Mouse (Mus musculus) neural tube, embryonic 11.5 days (tissue): ENCODE measurements around the gene Nop2. TPM values are rescaled to one million over a fixed set of nuclear protein-coding genes. Genes with fewer than 3 reads are reported as not detected.

Experiments used
- ATAC-seq: fragments of 200-750 bp; cut with Nextera tagmentation; 2 replicates; pipeline ENCODE4 v1.8.0; 2017; ENCODE audit warnings: moderate number of reproducible peaks, mild to moderate bottlenecking, moderate TSS enrichment, moderate library complexity; ENCODE audit not compliant: insufficient read depth, low FRiP score, low TSS enrichment
- DNase-seq: peaks from one replicate; pipeline ENCODE4 v3.0.0-alpha.2; 2015; ENCODE audit warnings: low spot score
- H3K27ac ChIP-seq: fragments of 300-500 bp; sonication (generic); 2 replicates; pipeline ENCODE4 v1.5.1; 2014; ENCODE audit warnings: low read depth, mild to moderate bottlenecking, low read length
- H3K27me3 ChIP-seq: fragments of 300-500 bp; sonication (generic); 2 replicates; pipeline ENCODE4 v1.6.1; 2014; ENCODE audit warnings: mild to moderate bottlenecking, low read length, mixed read lengths; ENCODE audit not compliant: control insufficient read depth, insufficient read depth
- H3K36me3 ChIP-seq: fragments of 300-500 bp; sonication (generic); 2 replicates; pipeline ENCODE4 v1.6.1; 2014; ENCODE audit warnings: mild to moderate bottlenecking, low read length, moderate library complexity, mixed read lengths; ENCODE audit not compliant: control insufficient read depth, insufficient read depth
- H3K4me1 ChIP-seq: fragments of 300-500 bp; sonication (generic); 2 replicates; pipeline ENCODE4 v1.6.1; 2014; ENCODE audit warnings: low read length, mixed read lengths; ENCODE audit not compliant: control insufficient read depth, insufficient read depth
- H3K4me2 ChIP-seq: fragments of 300-500 bp; sonication (generic); 2 replicates; pipeline ENCODE4 v1.6.1; 2014; ENCODE audit warnings: low read depth, mild to moderate bottlenecking, moderate library complexity
- H3K4me3 ChIP-seq: fragments of 300-500 bp; sonication (generic); 2 replicates; pipeline ENCODE4 v1.5.1; 2014; ENCODE audit warnings: low read depth, low read length
- H3K9ac ChIP-seq: fragments of 300-500 bp; sonication (generic); 2 replicates; pipeline ENCODE4 v1.6.1; 2014; ENCODE audit warnings: mild to moderate bottlenecking, low read length
- H3K9me3 ChIP-seq: fragments of 300-500 bp; sonication (generic); 2 replicates; pipeline ENCODE4 v1.6.1; 2016; ENCODE audit warnings: low read length; ENCODE audit not compliant: control insufficient read depth
- WGBS: fragments of 180-500 bp; shearing (Covaris S2); extraction: QIAGEN DNeasy Blood & Tissue Kit; methylation state at CpG from one replicate; pipeline ENCODE4 v1.1.7; 2014; 5-methylcytosine and 5-hydroxymethylcytosine counted together
- polyA plus RNA-seq: library from polyadenylated mRNA; unstranded; fragments of >200 nt; fragmentation: Nextera tagmentation; extraction: Ambion mirVana; gene quantifications from 2 replicates; pipeline ENCODE4 v1.2.1, GENCODE M21; 2014

Nop2 gene
- polyA plus RNA-seq, 1 experiment from 2014 or later = 63.4 TPM

DNA sequence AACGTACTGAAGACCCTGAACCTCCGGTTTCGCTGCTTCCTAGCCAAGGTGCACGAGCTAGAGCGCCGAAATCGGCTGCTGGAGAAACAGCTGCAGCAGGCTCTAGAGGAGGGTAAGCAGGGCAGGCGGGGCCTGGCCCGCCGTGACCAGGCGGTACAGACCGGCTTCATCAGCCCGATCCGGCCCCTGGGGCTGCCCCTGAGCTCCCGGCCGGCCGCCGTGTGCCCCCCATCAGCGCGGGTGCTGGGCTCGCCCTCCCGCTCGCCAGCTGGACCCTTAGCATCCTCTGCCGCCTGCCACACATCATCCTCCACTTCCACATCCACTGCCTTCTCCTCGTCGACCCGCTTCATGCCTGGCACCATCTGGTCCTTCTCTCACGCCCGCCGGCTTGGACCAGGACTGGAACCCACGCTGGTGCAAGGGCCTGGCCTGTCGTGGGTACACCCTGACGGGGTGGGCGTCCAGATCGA lies 13.8 kb downstream of the Nop2 start:
- Histone ChIP-seq H3K4me1 (peaks cover 35% of the 10 kb centered on the region), H3K4me2 (peak overlapping the region; percentile 86), H3K9ac (peak overlapping the region; percentile 91), H3K27ac (peak overlapping the region; percentile 96), H3K36me3 (peaks cover 19% of the 10 kb centered on the region), H3K9me3 (no peaks in the 10 kb centered on the region), H3K27me3 (no peaks in the 10 kb centered on the region), H3K4me3 (peak overlapping the region; percentile 86)
- peak; percentile 73 for ATAC-seq
- 3% methylated on average over 35 of the region's 35 CpGs for WGBS
- no peak for DNase-seq

DNA sequence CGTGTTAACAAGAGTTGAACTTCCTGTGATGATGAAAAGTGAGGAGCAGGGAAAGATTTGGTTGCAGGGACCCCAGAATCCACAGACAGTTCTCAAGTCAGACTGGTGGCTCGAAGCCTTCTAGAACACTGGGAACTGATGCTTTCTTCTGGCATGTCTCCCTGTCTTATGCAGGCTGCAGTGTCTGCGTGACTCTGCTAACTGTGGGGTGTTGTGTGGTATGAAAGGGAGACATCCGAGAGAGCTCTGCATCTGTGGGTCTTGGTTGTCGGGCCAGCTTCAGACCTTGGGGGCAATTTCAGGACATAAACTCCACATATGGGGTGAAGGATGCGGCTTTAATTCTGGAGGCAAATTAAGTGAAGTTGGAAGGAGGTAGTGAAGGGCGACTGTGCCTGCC lies 14.4 kb downstream of the Nop2 start:
- Histone ChIP-seq H3K4me2 (peak overlapping the region; percentile 86), H3K27me3 (no peaks in the 10 kb centered on the region), H3K9ac (peak overlapping the region; percentile 91), H3K4me1 (peaks cover 35% of the 10 kb centered on the region), H3K4me3 (peak overlapping the region; percentile 86), H3K27ac (no peak overlapping the region), H3K36me3 (peaks cover 14% of the 10 kb centered on the region), H3K9me3 (no peaks in the 10 kb centered on the region)
- DNase-seq = no peak
- 59% methylated on average over 7 of the region's 7 CpGs for WGBS
- ATAC-seq = no peak

DNA sequence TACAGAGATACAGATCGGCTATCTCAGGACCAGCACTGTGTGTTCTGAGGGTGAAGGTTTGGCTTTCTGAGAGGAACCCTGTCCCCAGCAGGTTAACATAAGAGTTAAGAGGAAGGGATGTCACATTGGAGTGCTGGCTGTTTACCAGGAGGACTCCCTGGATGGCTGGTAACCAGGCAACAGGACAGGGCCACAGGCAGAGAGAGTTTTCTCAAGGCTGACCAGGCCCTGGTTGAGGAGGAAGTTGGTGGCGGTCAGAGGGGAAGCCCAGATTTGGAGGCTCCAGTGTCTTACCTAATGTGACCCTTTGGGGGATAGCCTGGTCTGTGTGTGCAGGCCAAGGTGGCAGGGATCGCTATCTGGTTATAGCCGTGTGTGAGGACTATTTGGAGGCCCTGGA lies 15.1 kb downstream of the Nop2 start:
- WGBS = 83% methylated on average over 4 of the region's 4 CpGs
- no peak for ATAC-seq
- peak overlapping the region; percentile 86 for H3K4me3 ChIP-seq
- no peaks in the 10 kb centered on the region for H3K9me3 ChIP-seq
- H3K9ac ChIP-seq = peak overlapping the region; percentile 39
- H3K27ac ChIP-seq = no peak overlapping the region
- peaks cover 12% of the 10 kb centered on the region for H3K36me3 ChIP-seq
- H3K4me1 ChIP-seq = peaks cover 35% of the 10 kb centered on the region
- H3K4me2 ChIP-seq = peak overlapping the region; percentile 86
- H3K27me3 ChIP-seq = no peaks in the 10 kb centered on the region
- no peak for DNase-seq

DNA sequence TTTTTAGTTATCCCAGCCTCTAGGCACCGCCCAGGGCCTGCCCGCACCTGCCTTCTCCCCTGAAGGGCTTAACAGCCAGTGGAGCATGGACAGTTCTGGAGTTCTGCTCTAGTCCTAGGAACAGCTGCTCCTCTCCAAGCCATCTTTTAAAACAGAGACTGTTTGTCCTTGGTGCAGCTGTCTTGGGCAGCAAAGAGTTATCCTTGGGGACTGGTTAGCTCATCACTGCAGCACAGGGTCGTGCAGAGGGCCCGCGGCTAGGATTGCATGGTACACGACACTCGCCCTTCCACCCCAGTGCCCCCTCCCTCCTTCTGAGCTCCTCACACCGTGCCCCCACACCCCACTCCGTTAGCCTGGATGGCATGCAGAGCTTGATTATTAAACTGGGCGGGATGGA lies 15.6 kb downstream of the Nop2 start:
- peaks cover 9% of the 10 kb centered on the region for H3K36me3 ChIP-seq
- H3K4me3 ChIP-seq = 0 out of 2 replicates have a peak overlapping the region, but pooled peaks have one; percentile 86
- no peak overlapping the region for H3K27ac ChIP-seq
- no peaks in the 10 kb centered on the region for H3K9me3 ChIP-seq
- WGBS = 63% methylated on average over 10 of the region's 10 CpGs
- peak overlapping the region; percentile 86; the same call in 1 of the 2 replicates for H3K4me2 ChIP-seq
- no peak overlapping the region; the same call in 1 of the 2 replicates for H3K9ac ChIP-seq
- DNase-seq (no peak), ATAC-seq (no peak)
- H3K27me3 ChIP-seq = no peaks in the 10 kb centered on the region
- peaks cover 35% of the 10 kb centered on the region for H3K4me1 ChIP-seq

DNA sequence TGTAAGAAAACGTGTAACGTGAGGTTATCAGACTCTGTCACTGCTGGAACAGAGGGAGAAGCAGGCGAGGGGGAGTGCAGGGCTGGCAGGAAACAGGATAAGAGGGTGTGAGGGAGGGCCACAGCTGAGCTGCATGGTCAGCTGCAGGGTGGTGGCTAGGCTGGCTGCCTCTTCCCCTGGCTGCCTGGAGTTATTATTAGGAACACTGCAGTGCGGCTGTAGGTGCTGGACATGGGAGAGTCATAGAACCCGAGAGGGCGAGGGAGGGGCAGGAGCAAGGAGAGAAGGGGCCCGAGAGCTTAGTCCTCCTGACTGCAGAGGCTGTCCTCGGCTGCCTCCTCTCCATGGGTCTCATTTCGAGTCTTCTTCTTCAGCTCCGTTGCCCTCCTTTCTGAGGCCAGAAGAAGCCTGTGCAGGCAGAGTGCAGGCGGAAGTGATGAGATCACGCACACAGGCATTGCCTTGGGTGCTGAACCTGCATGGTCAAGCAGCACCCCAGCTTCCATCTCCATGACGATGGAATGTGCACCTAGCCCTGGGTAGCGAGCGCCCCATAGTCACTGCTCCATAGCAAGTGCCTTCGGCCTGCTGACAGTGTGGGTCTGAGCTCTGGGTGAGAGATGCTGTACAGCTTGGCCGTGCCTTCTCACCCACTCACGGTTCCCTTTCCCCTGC lies 16.7 kb downstream of the Nop2 start:
- H3K9me3 ChIP-seq = no peaks in the 10 kb centered on the region
- H3K4me1 ChIP-seq = peaks cover 35% of the 10 kb centered on the region
- no peak for DNase-seq
- 73% methylated on average over 18 of the region's 18 CpGs for WGBS
- H3K27me3 ChIP-seq = no peaks in the 10 kb centered on the region
- peaks cover 9% of the 10 kb centered on the region for H3K36me3 ChIP-seq
- no peak overlapping the region; the same call in 1 of the 2 replicates for H3K4me2 ChIP-seq
- peak overlapping the region; percentile 32; the same call in 1 of the 2 replicates for H3K9ac ChIP-seq
- no peak overlapping the region for H3K27ac ChIP-seq
- ATAC-seq = no peak
- H3K4me3 ChIP-seq = no peak overlapping the region

DNA sequence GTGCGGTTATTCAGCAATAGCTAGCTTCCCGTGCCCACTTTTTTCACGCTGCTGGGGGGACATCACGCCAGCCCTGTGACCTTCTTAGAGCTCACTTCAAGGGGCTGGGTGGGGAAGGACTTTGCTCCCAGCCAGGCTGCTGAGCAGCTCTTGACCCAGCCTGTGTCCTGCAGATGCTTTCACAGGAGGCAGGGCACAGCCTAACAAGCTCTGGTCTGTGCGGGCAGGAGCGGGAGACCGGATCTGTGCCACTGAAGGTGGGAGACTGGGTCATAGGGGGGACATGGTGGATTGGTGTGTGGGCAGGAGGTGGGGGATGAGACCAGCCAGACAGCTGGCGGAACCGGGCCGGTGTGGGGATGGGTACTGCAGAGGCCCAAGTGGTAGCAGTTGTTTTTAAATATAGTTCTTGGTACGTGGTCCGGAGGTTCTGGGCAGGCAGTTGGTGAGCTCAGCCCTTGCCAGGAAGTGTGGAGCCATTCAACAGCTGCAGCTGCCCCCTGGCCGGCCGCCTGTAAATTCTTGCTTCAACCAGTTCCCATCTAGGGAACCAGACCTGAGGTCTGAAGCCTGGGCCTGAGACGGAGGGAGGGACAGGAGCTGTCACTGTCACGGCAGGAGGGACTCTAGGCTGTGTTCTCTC lies 17.3 kb downstream of the Nop2 start:
- Histone ChIP-seq H3K4me1 (peaks cover 35% of the 10 kb centered on the region), H3K27ac (no peak overlapping the region), H3K9ac (0 out of 2 replicates have a peak overlapping the region, but pooled peaks have one; percentile 22), H3K4me2 (no peak overlapping the region), H3K27me3 (no peaks in the 10 kb centered on the region), H3K36me3 (peaks cover 9% of the 10 kb centered on the region), H3K9me3 (no peaks in the 10 kb centered on the region), H3K4me3 (no peak overlapping the region)
- ATAC-seq = no peak
- 74% methylated on average over 16 of the region's 16 CpGs for WGBS
- no peak for DNase-seq

DNA sequence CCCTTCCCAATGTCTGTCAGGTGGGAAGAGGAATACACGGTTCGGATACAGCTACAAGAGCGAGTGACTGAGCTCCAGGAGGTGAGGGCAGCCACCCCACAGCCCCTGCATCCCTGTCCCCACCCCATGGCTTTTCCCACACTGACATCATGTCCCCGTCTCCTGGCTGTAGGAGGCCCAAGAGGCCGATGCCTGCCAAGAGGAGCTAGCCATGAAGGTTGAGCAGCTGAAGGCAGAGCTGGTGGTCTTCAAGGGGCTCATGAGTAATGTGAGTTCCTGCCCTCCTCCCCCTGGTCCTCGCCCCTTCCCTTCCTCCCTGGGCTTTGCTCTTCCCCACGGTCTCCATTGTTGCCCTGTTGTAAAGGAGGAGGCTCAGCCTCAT lies 17.9 kb downstream of the Nop2 start:
- Histone ChIP-seq H3K36me3 (peaks cover 9% of the 10 kb centered on the region), H3K4me3 (no peak overlapping the region), H3K9ac (no peak overlapping the region), H3K4me2 (no peak overlapping the region), H3K4me1 (peaks cover 32% of the 10 kb centered on the region), H3K27me3 (no peaks in the 10 kb centered on the region), H3K9me3 (no peaks in the 10 kb centered on the region), H3K27ac (no peak overlapping the region)
- ATAC-seq (no peak), DNase-seq (no peak)
- 84% methylated on average over 5 of the region's 7 CpGs for WGBS

DNA sequence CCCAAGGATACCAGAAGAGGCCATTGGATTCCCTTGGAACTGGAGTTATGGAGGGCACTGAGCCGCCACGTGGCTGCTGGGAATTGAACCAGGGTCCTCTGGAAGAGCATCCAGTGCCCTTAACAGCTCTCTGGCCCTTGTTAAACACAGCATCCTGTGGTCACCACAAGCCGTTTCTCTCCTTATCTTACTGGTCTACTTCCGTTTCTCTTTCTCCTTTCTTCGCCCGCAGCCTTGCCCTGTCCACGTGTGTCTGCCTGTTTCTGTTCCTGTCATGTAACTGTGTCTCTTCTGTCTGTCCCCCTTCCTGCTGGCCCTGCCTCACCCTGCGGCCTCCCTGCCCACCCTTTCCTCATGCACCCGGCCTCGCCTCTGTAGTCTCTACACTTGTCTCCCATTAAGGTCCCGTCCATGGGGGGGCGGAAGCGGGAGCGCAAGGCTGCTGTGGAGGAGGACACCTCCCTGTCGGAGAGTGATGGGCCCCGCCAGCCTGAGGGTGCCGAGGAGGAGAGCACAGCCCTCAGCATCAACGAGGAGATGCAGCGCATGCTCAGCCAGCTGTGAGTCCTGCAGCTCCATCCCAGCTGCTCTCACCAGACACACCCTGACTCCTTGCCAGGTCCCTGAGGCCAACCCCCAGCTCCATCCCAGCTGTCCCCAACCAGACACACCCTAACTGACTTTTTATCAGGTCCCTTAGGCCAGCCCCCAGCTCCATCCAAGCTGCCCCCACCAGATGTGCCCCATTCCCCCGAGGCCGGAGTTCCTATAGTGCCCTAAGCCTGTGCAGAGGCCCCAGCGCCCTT lies 20.7 kb downstream of the Nop2 start:
- WGBS = 85% methylated on average over 22 of the region's 22 CpGs
- Histone ChIP-seq H3K4me3 (no peak overlapping the region), H3K27ac (no peak overlapping the region), H3K4me1 (peaks cover 20% of the 10 kb centered on the region), H3K27me3 (no peaks in the 10 kb centered on the region), H3K9me3 (no peaks in the 10 kb centered on the region), H3K9ac (no peak overlapping the region), H3K4me2 (no peak overlapping the region), H3K36me3 (peaks cover 9% of the 10 kb centered on the region)
- ATAC-seq (no peak), DNase-seq (no peak)
